Mouse (Mus musculus) liver, postnatal 0 days (tissue): ENCODE data around the gene Vsx2.

Experiments
- CTCF ChIP-seq: sonication (generic); IDR thresholded peaks from 2 replicates; pipeline ENCODE4 v1.5.1; 2016; ENCODE audit warnings: antibody characterized with exemption, low read depth
- EP300 ChIP-seq: IDR thresholded peaks from 2 replicates; pipeline ENCODE4 v1.6.1; 2016; ENCODE audit warnings: antibody characterized with exemption, low read depth, mild to moderate bottlenecking

- no peak for TF ChIP-seq CTCF
- TF ChIP-seq EP300 = no peak
Measured at GRCm38 (mm10) chr12:84631867-84632266, 62.3 kb downstream of the Vsx2 start.
